Mouse (Mus musculus): ENCODE results near the gene Gm6525. TPM values are rescaled to one million over a fixed set of nuclear protein-coding genes. Genes with fewer than 3 reads are reported as not detected.

Gm6525 gene
- polyA plus RNA-seq, 1 experiment from 2014 or later, result 1.7 TPM

- Histone ChIP-seq H3K27ac (replicated peaks) (no peak overlapping the region), H3K9ac (no peak overlapping the region), H3K9me3 (replicated peaks) (no peaks in the 10 kb centered on the region), H3K4me1 (no peaks in the 10 kb centered on the region), H3K4me2 (replicated peaks) (no peak overlapping the region), H3K27me3 (no peaks in the 10 kb centered on the region), H3K4me3 (replicated peaks) (no peak overlapping the region), H3K36me3 (peaks cover 16% of the 10 kb centered on the region)
- no peak for ATAC-seq (ENCODE audit: insufficient number of reproducible peaks, low FRiP score, low TSS enrichment, low read depth)
- WGBS, result 55% methylated on average over 11 of the region's 11 CpGs
Observed at GRCm38 (mm10) chr3:84172406-84172805, 1.5 kb upstream of the Gm6525 start.

DNA sequence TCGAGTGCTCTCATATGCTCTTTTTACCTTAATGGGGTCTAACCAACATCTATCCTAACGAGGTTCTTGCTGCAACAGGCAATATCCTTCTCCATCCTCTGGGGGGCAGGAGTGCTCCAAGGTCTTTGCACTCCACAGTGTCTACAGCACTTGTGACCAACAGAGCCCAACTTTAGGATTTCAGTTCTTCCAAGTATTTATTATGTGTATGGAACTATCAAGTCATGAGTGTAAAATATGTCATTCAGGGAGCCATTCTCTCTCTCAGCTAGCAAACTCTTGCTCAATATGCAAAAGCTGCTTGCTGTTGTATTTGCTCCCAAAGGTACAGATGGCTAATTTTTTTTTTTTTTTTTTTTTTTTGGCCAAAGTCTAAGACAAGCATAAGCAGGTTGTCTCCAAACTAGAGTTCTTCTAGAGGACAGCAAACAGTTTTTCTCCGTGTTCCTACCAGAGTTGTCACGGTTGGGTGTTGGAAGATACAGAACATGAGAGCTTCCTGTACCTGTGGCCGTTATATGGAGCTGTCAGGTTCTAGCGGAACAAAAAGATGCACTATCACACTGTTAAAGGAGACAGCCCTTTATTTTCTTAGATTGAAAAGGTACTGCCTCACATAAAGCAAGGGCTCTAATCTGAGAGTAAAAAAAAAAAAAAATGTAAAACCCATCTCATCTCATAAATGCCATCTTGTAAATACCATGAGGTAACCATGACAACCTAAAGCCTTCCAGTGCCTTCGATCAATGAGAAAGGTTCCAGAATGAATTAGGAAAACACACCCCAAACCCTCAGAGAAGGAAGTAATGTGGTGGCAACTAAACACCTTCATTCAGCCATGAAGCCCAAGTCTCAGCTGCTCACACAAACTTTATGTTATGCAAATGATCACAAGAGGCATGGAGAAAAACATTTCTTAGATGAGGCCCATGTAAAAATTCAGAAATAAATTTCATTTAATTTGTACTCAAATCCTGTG, 1.7 kb downstream of the Gm6525 start:
- Histone ChIP-seq H3K36me3 (peaks cover 5% of the 10 kb centered on the region; the same call in 1 of the 2 replicates), H3K27me3 (no peaks in the 10 kb centered on the region), H3K4me3 (replicated peaks) (no peak overlapping the region), H3K4me1 (no peaks in the 10 kb centered on the region), H3K9ac (no peak overlapping the region), H3K9me3 (replicated peaks) (no peaks in the 10 kb centered on the region), H3K4me2 (replicated peaks) (no peak overlapping the region), H3K27ac (replicated peaks) (no peak overlapping the region)
- 55% methylated on average over 7 of the region's 7 CpGs for WGBS
- ATAC-seq (ENCODE audit: insufficient number of reproducible peaks, low FRiP score, low TSS enrichment, low read depth), result no peak; the same call in 1 of the 2 replicates

DNA sequence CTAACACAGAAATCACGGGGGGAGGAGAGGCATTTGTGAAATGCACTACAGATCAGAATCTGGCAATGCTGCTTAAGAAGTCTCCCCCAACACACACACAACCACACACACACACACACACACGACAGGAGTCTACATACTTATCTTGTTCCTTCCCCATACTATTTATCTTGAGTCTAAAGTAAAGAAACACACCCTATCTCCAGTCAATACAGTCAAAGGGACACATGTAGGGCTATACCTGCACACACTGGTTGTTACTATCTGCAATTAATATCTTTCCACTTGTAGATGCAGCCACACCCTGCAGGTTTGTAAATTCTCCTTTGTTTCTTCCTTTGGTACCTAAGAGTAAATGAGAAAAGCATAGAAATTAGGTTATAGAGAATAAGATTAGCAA, 3.9 kb downstream of the Gm6525 start:
- Histone ChIP-seq H3K9me3 (replicated peaks) (no peaks in the 10 kb centered on the region), H3K9ac (no peak overlapping the region), H3K4me2 (replicated peaks) (no peak overlapping the region), H3K4me3 (replicated peaks) (no peak overlapping the region), H3K27ac (replicated peaks) (no peak overlapping the region), H3K27me3 (no peaks in the 10 kb centered on the region), H3K4me1 (no peaks in the 10 kb centered on the region), H3K36me3 (peaks cover 5% of the 10 kb centered on the region; the same call in 1 of the 2 replicates)
- 77% methylated on average over 2 of the region's 2 CpGs for WGBS
- no peak for ATAC-seq (ENCODE audit: insufficient number of reproducible peaks, low FRiP score, low TSS enrichment, low read depth)

GRCm38 (mm10) chr3:84180304-84180703, 6.4 kb downstream of the Gm6525 start:
- Histone ChIP-seq H3K36me3 (peaks cover 7% of the 10 kb centered on the region), H3K27ac (replicated peaks) (no peak overlapping the region), H3K9ac (no peak overlapping the region), H3K4me3 (replicated peaks) (no peak overlapping the region), H3K4me1 (no peaks in the 10 kb centered on the region), H3K4me2 (replicated peaks) (no peak overlapping the region), H3K27me3 (no peaks in the 10 kb centered on the region), H3K9me3 (replicated peaks) (no peaks in the 10 kb centered on the region)
- no peak for ATAC-seq (ENCODE audit: insufficient number of reproducible peaks, low FRiP score, low TSS enrichment, low read depth)
- WGBS, result 74% methylated on average over 2 of the region's 2 CpGs

DNA sequence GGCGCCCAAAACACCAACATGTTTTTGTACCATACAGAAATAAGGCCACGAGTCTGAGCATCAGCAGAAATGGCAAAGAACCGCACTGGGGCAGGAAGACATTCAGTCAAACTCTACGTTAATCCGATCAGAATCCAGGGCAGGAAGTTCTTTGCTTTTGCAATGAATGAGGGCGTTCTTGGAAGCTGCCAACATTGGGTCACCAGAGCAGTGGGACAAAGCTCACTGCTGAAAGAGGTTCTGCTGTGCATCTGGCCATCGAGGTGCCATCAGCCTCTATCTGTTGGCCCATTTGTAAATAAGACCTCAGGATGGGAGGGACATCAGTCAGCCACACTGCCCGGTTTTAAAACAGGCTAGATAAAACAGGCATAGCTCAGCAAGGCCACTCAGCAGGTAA, 7.2 kb downstream of the Gm6525 start:
- Histone ChIP-seq H3K4me3 (replicated peaks) (no peak overlapping the region), H3K27me3 (no peaks in the 10 kb centered on the region), H3K9me3 (replicated peaks) (no peaks in the 10 kb centered on the region), H3K36me3 (peaks cover 7% of the 10 kb centered on the region), H3K27ac (replicated peaks) (0 out of 2 replicates have a peak overlapping the region, but pooled peaks have one; percentile 4), H3K4me1 (no peaks in the 10 kb centered on the region), H3K9ac (no peak overlapping the region), H3K4me2 (replicated peaks) (no peak overlapping the region)
- WGBS, result 44% methylated on average over 8 of the region's 8 CpGs
- ATAC-seq (ENCODE audit: insufficient number of reproducible peaks, low FRiP score, low TSS enrichment, low read depth), result no peak

DNA sequence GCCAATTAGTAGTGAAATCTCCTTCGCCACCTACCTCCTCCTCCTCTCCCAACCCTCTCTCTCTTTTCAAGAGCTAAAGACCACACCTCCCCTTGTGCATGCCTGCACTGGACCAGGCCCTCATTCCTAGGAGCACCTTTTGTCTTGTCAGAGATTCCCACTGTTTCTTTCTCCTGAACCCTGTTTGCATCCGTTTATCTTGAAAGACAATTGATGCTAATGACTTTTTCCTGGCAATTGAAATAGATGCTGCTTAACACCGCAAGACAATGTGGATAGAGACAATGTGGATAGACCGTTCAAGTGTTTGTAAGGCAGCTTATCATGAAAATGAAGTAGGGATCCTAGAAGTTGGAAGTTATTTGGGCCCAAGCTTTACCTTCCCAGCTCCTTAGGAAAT, 7.8 kb downstream of the Gm6525 start:
- ATAC-seq (ENCODE audit: insufficient number of reproducible peaks, low FRiP score, low TSS enrichment, low read depth), result no peak
- H3K27me3 ChIP-seq, result no peaks in the 10 kb centered on the region
- no peak overlapping the region for H3K4me3 ChIP-seq (replicated peaks)
- no peak overlapping the region for H3K27ac ChIP-seq (replicated peaks)
- H3K9me3 ChIP-seq (replicated peaks), result no peaks in the 10 kb centered on the region
- no peak overlapping the region for H3K9ac ChIP-seq
- H3K4me1 ChIP-seq, result no peaks in the 10 kb centered on the region
- 53% methylated on average over 4 of the region's 4 CpGs for WGBS
- H3K4me2 ChIP-seq (replicated peaks), result no peak overlapping the region
- H3K36me3 ChIP-seq, result peaks cover 5% of the 10 kb centered on the region

- peak overlapping the region; percentile 67; the same call in 1 of the 2 replicates for H3K27ac ChIP-seq (replicated peaks)
- ATAC-seq (ENCODE audit: insufficient number of reproducible peaks, low FRiP score, low TSS enrichment, low read depth), result no peak
Observed at GRCm38 (mm10) chr3:84189629-84190173, 15.8 kb downstream of the Gm6525 start.

DNA sequence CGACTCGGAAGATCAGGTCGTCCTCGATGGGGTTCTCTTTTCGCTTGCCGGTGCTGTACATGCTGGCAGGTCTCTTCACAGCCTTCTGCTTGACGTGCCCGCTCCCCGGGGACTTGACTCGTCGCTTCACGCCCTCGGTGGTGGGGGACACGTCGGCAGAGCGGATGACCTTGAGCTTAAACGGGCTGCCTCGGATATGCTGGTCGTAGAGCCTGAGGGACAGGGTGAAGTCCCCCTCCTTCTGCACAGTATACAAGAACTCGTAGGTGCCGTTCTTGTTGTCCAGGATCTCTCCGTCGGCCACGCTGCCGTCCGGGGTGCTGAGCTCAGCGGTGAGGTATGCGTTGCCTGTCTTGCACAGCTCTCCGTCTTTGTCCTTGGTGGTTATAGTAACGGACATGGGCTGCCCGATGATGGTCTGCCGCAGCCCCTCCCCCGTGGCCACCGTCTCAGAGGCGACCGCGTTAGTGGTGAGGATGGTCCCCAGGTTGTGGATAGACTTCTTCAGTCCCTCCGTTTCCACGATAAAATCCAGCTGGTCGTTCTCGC, 16.7 kb downstream of the Gm6525 start:
- peaks cover 5% of the 10 kb centered on the region; the same call in 1 of the 2 replicates for H3K36me3 ChIP-seq
- H3K27me3 ChIP-seq, result no peaks in the 10 kb centered on the region
- H3K9ac ChIP-seq, result no peak overlapping the region
- H3K4me1 ChIP-seq, result 0 out of 2 replicates have a peak, but pooled peaks cover 5% of the 10 kb centered on the region
- H3K4me3 ChIP-seq (replicated peaks), result peak overlapping the region; percentile 27
- H3K4me2 ChIP-seq (replicated peaks), result peak overlapping the region; percentile 36
- WGBS, result 20% methylated on average over 41 of the region's 41 CpGs
- peak overlapping the region; percentile 67 for H3K27ac ChIP-seq (replicated peaks)
- no peaks in the 10 kb centered on the region for H3K9me3 ChIP-seq (replicated peaks)
- ATAC-seq (ENCODE audit: insufficient number of reproducible peaks, low FRiP score, low TSS enrichment, low read depth), result 0 out of 2 replicates have a peak, but pooled peaks have one; percentile 41

More at GRCm38 (mm10) chr3:84189629-84190173, 15.8 kb downstream of the Gm6525 start:
- H3K4me1 ChIP-seq, result 0 out of 2 replicates have a peak, but pooled peaks cover 5% of the 10 kb centered on the region
- no peaks in the 10 kb centered on the region for H3K9me3 ChIP-seq (replicated peaks)
- WGBS, result 42% methylated on average over 10 of the region's 10 CpGs
- no peaks in the 10 kb centered on the region for H3K27me3 ChIP-seq
- H3K36me3 ChIP-seq, result peaks cover 7% of the 10 kb centered on the region; the same call in 1 of the 2 replicates
- H3K4me3 ChIP-seq (replicated peaks), result peak overlapping the region; percentile 27
- H3K9ac ChIP-seq, result no peak overlapping the region
- H3K4me2 ChIP-seq (replicated peaks), result peak overlapping the region; percentile 36

DNA sequence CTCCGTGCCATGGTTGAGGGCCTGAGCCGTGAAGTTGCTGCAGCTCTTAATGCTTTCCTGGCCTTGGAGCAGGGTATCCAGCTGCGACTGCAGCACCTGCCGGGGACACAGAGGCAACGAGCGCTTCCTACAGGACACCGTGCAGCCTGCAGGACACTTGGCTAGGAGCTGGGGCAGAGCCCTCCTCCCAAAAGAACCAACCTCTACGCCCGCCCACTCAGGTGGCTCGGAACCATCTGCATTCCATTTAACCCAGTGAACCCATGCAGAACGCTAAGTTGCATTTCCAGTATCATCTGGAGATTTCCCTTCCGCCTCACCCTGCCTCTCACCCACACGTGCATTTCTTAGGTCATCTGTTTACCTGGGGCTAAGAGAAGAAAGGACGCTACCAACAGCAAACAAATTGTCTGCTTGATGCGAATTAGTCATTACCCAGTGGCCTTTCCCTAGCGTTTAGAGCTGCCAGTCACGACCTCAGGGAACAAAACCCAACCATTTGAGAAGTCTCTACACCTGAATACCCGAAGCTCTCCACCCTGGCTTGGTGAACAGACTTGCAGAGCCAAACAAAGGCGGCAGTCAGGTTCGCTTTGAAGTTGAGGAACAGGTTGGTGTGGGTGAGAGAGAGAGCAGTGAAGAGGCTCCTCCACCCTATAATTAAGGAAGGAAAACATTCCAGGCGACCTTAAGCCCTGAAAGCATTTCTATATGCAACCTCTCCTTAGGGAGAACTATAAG, 17.4 kb downstream of the Gm6525 start:
- Histone ChIP-seq H3K36me3 (0 out of 2 replicates have a peak, but pooled peaks cover 5% of the 10 kb centered on the region), H3K4me1 (0 out of 2 replicates have a peak, but pooled peaks cover 5% of the 10 kb centered on the region), H3K27ac (replicated peaks) (peak overlapping the region; percentile 67), H3K4me3 (replicated peaks) (peak overlapping the region; percentile 27), H3K27me3 (no peaks in the 10 kb centered on the region), H3K9ac (no peak overlapping the region), H3K4me2 (replicated peaks) (peak overlapping the region; percentile 36), H3K9me3 (replicated peaks) (no peaks in the 10 kb centered on the region)
- 42% methylated on average over 21 of the region's 21 CpGs for WGBS
- ATAC-seq (ENCODE audit: insufficient number of reproducible peaks, low FRiP score, low TSS enrichment, low read depth), result peak; percentile 71

DNA sequence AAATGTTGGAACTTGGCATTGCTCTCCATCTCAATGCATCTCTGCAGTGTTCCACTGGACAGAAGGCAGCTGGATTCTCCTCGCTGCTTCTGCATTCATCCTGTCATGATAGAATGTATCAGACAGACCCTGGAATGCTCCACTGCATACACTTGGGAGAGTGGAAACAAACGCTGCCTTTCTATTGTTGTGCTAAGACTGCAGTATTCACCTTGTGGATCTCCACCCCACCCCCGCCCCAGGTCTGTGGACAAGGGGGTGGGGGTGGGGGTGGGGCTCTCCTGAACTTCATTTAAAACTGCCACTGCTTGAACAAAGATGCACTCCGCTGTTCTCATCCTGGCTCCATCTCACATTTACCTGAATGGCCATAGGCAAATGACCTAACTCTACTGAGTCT, 20.0 kb downstream of the Gm6525 start:
- no peak overlapping the region for H3K27ac ChIP-seq (replicated peaks)
- no peaks in the 10 kb centered on the region for H3K27me3 ChIP-seq
- no peak overlapping the region for H3K4me2 ChIP-seq (replicated peaks)
- no peak for ATAC-seq (ENCODE audit: insufficient number of reproducible peaks, low FRiP score, low TSS enrichment, low read depth)
- 0 out of 2 replicates have a peak, but pooled peaks cover 5% of the 10 kb centered on the region for H3K4me1 ChIP-seq
- no peak overlapping the region for H3K9ac ChIP-seq
- WGBS, result 65% methylated on average over 4 of the region's 4 CpGs
- no peak overlapping the region for H3K4me3 ChIP-seq (replicated peaks)
- H3K36me3 ChIP-seq, result 0 out of 2 replicates have a peak, but pooled peaks cover 5% of the 10 kb centered on the region
- H3K9me3 ChIP-seq (replicated peaks), result no peaks in the 10 kb centered on the region
